Mouse (Mus musculus) kidney, adult 2 months (tissue): Measurements from ENCODE around the gene Tk2. TPM values are rescaled to one million over a fixed set of nuclear protein-coding genes. Genes with fewer than 3 reads are reported as not detected.
A peak's percentile ranks its signal among the peaks of the same experiment; 100 is the strongest.

Experiments
- DNase-seq: peaks from one replicate; pipeline ENCODE4 v3.0.0; 2021
- H3K27ac ChIP-seq: fragments of 200-500 bp; 2 replicates; pipeline ENCODE4 v1.5.1; 2012; ENCODE audit warnings: low read depth, low read length, control low read depth, inconsistent platforms; ENCODE audit not compliant: insufficient read depth
- H3K27me3 ChIP-seq: fragments of 200-500 bp; replicated peaks from 2 replicates; pipeline ENCODE4 v1.6.1; 2012; ENCODE audit warnings: mild to moderate bottlenecking, moderate library complexity, low read length, inconsistent platforms; ENCODE audit not compliant: control insufficient read depth, insufficient read depth
- H3K36me3 ChIP-seq: fragments of 200-500 bp; 2 replicates; pipeline ENCODE4 v1.6.1; 2012; ENCODE audit warnings: mild to moderate bottlenecking, moderate library complexity, low read length, inconsistent platforms; ENCODE audit not compliant: control insufficient read depth, insufficient read depth
- H3K4me1 ChIP-seq: fragments of 200-500 bp; 2 replicates; pipeline ENCODE4 v1.6.1; 2011; ENCODE audit warnings: low read length; ENCODE audit not compliant: control insufficient read depth, insufficient read depth
- H3K4me3 ChIP-seq: fragments of 200-500 bp; 2 replicates; pipeline ENCODE4 v1.5.1; 2011; ENCODE audit warnings: mild to moderate bottlenecking, low read depth, low read length, control low read depth; ENCODE audit not compliant: insufficient read depth
- CTCF ChIP-seq: fragments of 200-500 bp; conservative IDR thresholded peaks from 2 replicates; pipeline ENCODE4 v1.5.1; 2011; ENCODE audit warnings: low read depth, mild to moderate bottlenecking, control low read depth, low read length, moderate library complexity, mixed read lengths; ENCODE audit not compliant: insufficient read depth, insufficient read length
- POLR2A ChIP-seq: fragments of 200-500 bp; IDR thresholded peaks from one replicate; pipeline ENCODE4 v1.6.1; 2011; ENCODE audit warnings: low read depth, low read length, control low read depth
- WGBS: fragments of 180-500 bp; shearing (Covaris S2); methylation state at CpG from one replicate; pipeline ENCODE4 v1.1.7; 2018; 5-methylcytosine and 5-hydroxymethylcytosine counted together
- polyA plus RNA-seq: library from polyadenylated mRNA; depleted of rRNA; stranded (reverse); fragments of >200 nt; gene quantifications from 2 replicates; pipeline ENCODE4 v1.2.3, GENCODE M21; 2012

Tk2 gene
- polyA plus RNA-seq, 1 experiment, result 20.6 TPM

DNA sequence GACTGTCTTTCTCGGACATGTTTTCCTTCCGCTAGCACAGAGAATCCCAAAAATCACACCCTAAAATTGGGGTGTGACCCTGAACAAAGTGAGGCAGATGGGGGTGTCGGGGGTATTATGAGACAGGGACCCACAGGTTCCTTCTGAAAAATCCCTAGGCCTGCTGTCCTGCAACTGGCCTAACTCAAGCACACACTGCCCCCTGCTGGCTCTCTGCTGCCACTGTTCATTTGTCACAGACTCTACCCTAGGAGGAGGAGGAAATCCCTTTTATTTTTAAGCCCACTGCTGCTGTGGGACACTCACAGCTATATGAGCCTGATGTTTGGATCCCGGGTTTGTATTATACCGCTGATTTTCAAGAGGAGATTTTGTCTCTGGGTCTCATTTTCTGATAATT is 28.6 kb downstream of the Tk2 start:
- H3K4me3 ChIP-seq, result no peak overlapping the region
- no peak overlapping the region for H3K27ac ChIP-seq
- DNase-seq, result peak; percentile 68
- no peaks in the 10 kb centered on the region for H3K27me3 ChIP-seq
- H3K36me3 ChIP-seq, result no peaks in the 10 kb centered on the region
- peak; percentile 87 for TF ChIP-seq CTCF
- no peak for TF ChIP-seq POLR2A
- no peaks in the 10 kb centered on the region for H3K4me1 ChIP-seq
- 43% methylated on average over 5 of the region's 5 CpGs for WGBS

DNA sequence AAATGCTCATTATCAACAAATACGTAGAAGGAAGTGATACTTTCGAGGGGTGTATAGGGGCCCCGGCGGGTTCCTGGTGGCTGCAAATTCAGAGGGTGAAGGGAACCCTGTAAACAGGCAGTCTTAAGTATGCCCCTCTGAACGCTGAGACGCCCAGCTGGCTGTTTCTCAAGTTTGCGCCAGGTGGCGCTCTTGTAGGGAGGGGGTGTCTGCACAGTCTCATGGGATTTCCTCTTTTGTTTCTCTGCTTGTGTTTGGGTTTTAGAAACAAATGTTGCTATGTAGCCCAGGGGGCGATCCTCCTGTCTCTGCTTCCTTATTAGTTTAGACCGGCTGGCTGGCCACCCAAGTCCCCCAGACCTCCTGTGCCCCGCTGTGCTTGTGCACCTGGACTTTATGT is 29.3 kb downstream of the Tk2 start:
- DNase-seq, result peak; percentile 20
- TF ChIP-seq POLR2A (no peak), CTCF (peak; percentile 65)
- 37% methylated on average over 11 of the region's 11 CpGs for WGBS
- Histone ChIP-seq H3K27ac (no peak overlapping the region), H3K4me1 (no peaks in the 10 kb centered on the region), H3K4me3 (no peak overlapping the region), H3K27me3 (no peaks in the 10 kb centered on the region), H3K36me3 (no peaks in the 10 kb centered on the region)

DNA sequence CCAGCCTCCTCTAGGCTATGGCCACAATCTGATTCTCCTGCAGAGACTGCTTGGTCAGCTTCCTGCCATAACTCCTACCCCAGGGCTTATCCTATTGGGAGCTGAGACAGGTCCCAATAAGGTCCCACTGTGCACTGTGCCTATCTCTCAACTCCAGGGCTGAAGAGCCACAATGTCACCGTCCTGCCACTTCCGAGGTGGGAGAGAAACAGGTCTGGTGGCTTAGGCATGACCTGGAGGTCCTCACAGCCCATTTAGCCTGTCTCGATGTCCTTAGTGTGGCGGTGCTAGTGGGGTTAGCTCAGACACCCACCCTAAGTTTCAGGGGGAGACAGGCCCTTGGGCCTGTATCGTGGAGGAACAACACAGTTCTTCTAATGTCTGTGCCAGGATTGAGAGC is 30.8 kb downstream of the Tk2 start:
- no peak for DNase-seq
- Histone ChIP-seq H3K27me3 (no peaks in the 10 kb centered on the region), H3K27ac (no peak overlapping the region), H3K4me3 (no peak overlapping the region), H3K4me1 (no peaks in the 10 kb centered on the region), H3K36me3 (no peaks in the 10 kb centered on the region)
- no peak for TF ChIP-seq CTCF
- no peak for TF ChIP-seq POLR2A
- WGBS, result 91% methylated on average over 5 of the region's 5 CpGs

DNA sequence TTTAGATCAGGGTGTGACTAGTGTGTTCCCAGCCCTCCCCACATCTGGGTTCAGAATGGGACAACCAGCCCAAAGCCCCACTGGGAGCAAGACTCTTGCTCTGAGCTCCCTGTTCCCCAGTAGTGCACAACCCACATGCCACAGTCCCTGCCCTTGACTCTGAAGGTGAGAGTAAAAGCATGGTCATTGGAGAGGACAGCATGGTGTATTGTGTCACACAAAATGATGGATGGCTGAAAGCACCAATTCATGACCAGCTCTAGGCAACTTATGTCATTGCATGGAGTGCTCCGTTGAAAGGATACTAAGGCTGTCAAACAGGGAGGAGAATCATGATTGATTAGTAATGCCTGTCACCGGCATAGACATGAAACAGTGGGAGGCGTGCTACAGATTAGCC is 43.1 kb downstream of the Tk2 start:
- Histone ChIP-seq H3K4me3 (no peak overlapping the region), H3K27ac (no peak overlapping the region), H3K27me3 (no peaks in the 10 kb centered on the region), H3K36me3 (no peaks in the 10 kb centered on the region), H3K4me1 (no peaks in the 10 kb centered on the region)
- no peak for DNase-seq
- WGBS, result 50% methylated on average over 3 of the region's 3 CpGs
- TF ChIP-seq POLR2A (no peak), CTCF (no peak)

DNA sequence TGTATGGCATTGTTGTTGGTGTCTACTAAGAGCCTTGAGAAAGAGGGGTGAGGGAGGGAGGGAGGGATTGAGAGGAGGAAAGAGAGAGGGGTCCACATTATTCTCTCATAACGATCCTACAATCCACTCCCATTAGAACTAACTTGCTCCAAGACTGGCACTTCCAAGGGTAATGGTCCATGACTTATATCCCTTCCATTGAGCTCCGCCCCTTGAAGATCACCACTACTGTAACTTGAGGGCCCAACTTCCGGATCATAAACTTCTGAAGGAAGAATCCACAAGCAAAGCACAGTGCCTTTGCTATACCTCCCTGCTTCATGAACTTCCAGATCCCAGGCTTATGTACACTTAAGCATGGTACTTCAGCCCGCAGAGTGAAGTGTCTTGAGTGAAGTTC is 46.0 kb downstream of the Tk2 start:
- Histone ChIP-seq H3K4me1 (no peaks in the 10 kb centered on the region), H3K27me3 (no peaks in the 10 kb centered on the region), H3K36me3 (no peaks in the 10 kb centered on the region), H3K27ac (no peak overlapping the region), H3K4me3 (no peak overlapping the region)
- WGBS, result 38% methylated on average over 4 of the region's 4 CpGs
- no peak for TF ChIP-seq CTCF
- no peak for TF ChIP-seq POLR2A
- no peak for DNase-seq

DNA sequence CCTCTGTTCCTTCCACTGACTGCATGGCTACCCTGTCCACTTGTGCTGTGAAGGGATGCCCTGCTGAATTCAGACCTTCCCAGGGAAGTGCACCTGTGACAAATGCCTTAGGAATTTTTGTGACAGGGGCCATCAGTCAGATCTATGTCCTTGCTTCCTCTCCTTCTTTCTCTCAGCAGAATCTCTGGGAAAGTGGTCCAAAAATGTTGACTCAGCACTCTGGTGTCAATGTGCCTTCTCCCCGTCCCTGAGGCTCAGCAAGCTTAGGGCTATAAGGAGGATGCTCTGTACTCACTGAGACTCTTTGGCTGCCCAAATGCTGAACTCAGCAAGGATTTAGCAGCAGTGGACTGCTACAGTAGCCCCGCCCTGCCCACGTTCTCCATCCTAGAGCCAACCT is 46.7 kb downstream of the Tk2 start:
- H3K27me3 ChIP-seq, result no peaks in the 10 kb centered on the region
- no peaks in the 10 kb centered on the region for H3K36me3 ChIP-seq
- no peak for DNase-seq
- WGBS, result 80% methylated on average over 3 of the region's 3 CpGs
- TF ChIP-seq CTCF (no peak), POLR2A (no peak)
- H3K27ac ChIP-seq, result no peak overlapping the region
- H3K4me1 ChIP-seq, result no peaks in the 10 kb centered on the region
- H3K4me3 ChIP-seq, result no peak overlapping the region

DNA sequence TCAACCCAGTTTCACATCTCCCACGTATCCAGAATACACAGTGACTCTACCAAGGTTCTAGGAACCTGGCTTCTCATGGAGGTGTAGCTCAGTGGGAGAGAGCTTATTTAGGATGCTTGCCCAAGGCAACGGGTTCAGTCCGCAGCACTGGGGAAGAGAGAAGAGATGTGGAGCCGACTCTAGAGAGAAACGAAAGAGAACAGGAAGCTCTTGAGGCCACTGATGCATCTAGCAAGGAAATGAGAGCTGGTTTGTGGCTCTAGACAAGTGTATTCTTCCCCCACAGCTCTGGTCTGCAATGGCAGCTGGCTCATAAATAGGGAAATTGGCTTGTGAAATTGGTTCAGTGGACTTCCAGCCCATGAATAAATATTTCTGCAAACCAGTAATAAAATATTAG is 48.6 kb downstream of the Tk2 start:
- DNase-seq, result no peak
- Histone ChIP-seq H3K4me3 (no peak overlapping the region), H3K27me3 (no peaks in the 10 kb centered on the region), H3K4me1 (no peaks in the 10 kb centered on the region), H3K36me3 (no peaks in the 10 kb centered on the region), H3K27ac (no peak overlapping the region)
- TF ChIP-seq POLR2A, result no peak
- no peak for TF ChIP-seq CTCF
- 57% methylated on average over 5 of the region's 5 CpGs for WGBS

DNA sequence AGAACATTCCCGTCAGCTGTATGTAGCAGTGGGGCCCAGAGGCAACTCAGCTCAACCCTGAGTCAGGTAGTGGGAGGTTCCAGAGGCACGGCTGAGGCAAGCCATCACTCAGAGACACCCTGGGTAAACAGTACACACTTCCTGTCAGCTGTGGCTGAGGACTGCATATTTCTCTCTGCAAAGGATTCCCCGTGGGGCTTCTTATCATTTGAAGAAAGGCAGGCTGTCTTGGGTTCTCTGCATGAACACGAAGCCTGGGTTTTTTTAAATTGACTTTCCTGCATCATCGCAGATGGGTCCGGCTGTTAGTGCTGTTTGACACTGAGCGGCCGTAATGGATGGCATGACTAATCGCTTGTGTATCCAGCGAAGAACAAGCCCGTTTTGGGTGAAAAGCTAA is 56.9 kb downstream of the Tk2 start:
- no peaks in the 10 kb centered on the region for H3K27me3 ChIP-seq
- no peaks in the 10 kb centered on the region for H3K36me3 ChIP-seq
- H3K4me3 ChIP-seq, result no peak overlapping the region
- peak; percentile 2 for DNase-seq
- no peak for TF ChIP-seq POLR2A
- TF ChIP-seq CTCF, result no peak
- H3K4me1 ChIP-seq, result no peaks in the 10 kb centered on the region
- 16% methylated on average over 11 of the region's 11 CpGs for WGBS
- no peak overlapping the region for H3K27ac ChIP-seq
